20 mouse cellular contexts compared by ENCODE assay signal in the genomic region with DNA sequence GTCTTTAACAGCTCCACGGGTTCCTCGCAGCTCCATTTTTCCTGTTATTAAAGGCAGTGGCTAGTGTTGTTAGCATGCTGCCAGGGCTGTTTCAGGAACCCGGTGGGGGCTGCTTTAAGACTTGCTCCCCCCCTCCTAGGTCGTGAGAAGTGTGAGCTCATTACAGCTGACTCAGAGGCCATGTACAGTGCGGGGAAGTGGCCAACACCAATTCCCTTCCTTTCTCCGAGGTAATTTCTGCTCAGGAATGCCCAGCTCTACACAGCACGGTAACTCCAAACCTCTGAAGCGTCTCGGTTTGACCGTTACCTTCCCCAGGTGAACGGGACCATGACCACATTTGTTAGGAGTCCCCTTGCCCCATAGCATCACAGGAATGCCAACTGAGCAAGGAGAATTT. TPM values are rescaled to one million over a fixed set of nuclear protein-coding genes. Genes with fewer than 3 reads are reported as not detected.
DNase-seq lines count a peak whose midpoint lies in the region; ATAC-seq and TF ChIP-seq lines count a peak whose summit lies in the region.
"Had no signal": no experiment of that assay in that cellular context is flagged by ENCODE, and none has a peak within 500 bp of the region (broad histone marks: within the 10 kb centered on the region; RNA-seq: fewer than 3 reads in every experiment).

No protein-coding gene starts in this region.

- TF ChIP-seq EP300 in CH12.LX (IDR thresholded peaks at IDR 0.05; ENCODE audit: low read length): no peak

- no peaks in the 10 kb centered on the region for H3K9me3 ChIP-seq in CH12.LX (replicated peaks; ENCODE audit: low read length)
- no peaks in the 10 kb centered on the region for H3K9me3 ChIP-seq in kidney, embryonic 16.5 days (ENCODE audit: low read length)
- no peaks in the 10 kb centered on the region for H3K9me3 ChIP-seq in limb, embryonic 13.5 days
- H3K9me3 ChIP-seq: forebrain, embryonic 12.5 days; hindbrain, embryonic 12.5 days; neural tube, embryonic 15.5 days had no signal

- no peaks in the 10 kb centered on the region for H3K36me3 ChIP-seq in CH12.LX (replicated peaks in 1 of 2; ENCODE audit: control insufficient read depth in 1 of 2, insufficient read depth in 1 of 2, low read length in 1 of 2)
- H3K36me3 ChIP-seq in kidney, embryonic 16.5 days (ENCODE audit: insufficient read depth, low read length): no peaks in the 10 kb centered on the region
- H3K36me3 ChIP-seq in limb, embryonic 13.5 days: no peaks in the 10 kb centered on the region
- H3K36me3 ChIP-seq: forebrain, embryonic 12.5 days; hindbrain, embryonic 12.5 days; neural tube, embryonic 15.5 days had no signal

- H3K79me2 ChIP-seq in CH12.LX (replicated peaks; ENCODE audit: control insufficient read depth, extremely low read depth, insufficient read depth, poor library complexity, severe bottlenecking): no peaks in the 10 kb centered on the region

- dilution Hi-C loops in CH12.LX (cut with MboI; ENCODE audit: extremely low pct_ligation_motif_present, extremely low pct_unique_long_range_greater_than_20kb, low sequenced_read_pairs): no loop called here

- no peak for TF ChIP-seq CTCF in CH12.LX (conservative IDR thresholded peaks at IDR 0.05 in 1 of 2, IDR thresholded peaks at IDR 0.05 in 1 of 2; ENCODE audit: low read depth in 2 of 2, low read length in 2 of 2)
- no peak for TF ChIP-seq CTCF in brain, embryonic 14.5 days (IDR thresholded peaks at IDR 0.05; ENCODE audit: borderline replicate concordance, extremely low read depth, insufficient read depth, insufficient read length)

- no peaks in the 10 kb centered on the region for H3K27me3 ChIP-seq in CH12.LX (replicated peaks)
- H3K27me3 ChIP-seq in kidney, embryonic 16.5 days (ENCODE audit: insufficient read depth, low read length): no peaks in the 10 kb centered on the region
- H3K27me3 ChIP-seq in limb, embryonic 13.5 days: no peaks in the 10 kb centered on the region
- H3K27me3 ChIP-seq: forebrain, embryonic 12.5 days; hindbrain, embryonic 12.5 days; neural tube, embryonic 15.5 days had no signal

- peak; percentile 66 for ATAC-seq in kidney, embryonic 16.5 days (ENCODE audit: low FRiP score, low TSS enrichment)
- ATAC-seq in limb, embryonic 13.5 days (ENCODE audit: low FRiP score, low read depth): peak; percentile 57

- H3K4me1 ChIP-seq in CH12.LX (ENCODE audit: control insufficient read depth in 1 of 2, insufficient read depth in 2 of 2): peaks cover 28 to 75% of the 10 kb centered on the region in 2 experiments
- H3K4me1 ChIP-seq in kidney, embryonic 16.5 days (ENCODE audit: insufficient read depth, low read length): peaks cover 34% of the 10 kb centered on the region
- H3K4me1 ChIP-seq in limb, embryonic 13.5 days: peaks cover 44% of the 10 kb centered on the region
- H3K4me1 ChIP-seq: forebrain, embryonic 12.5 days had no signal

- H3K4me2 ChIP-seq in CH12.LX (ENCODE audit: insufficient read depth, low read depth, poor library complexity, severe bottlenecking): no peak overlapping the region
- H3K4me2 ChIP-seq in kidney, embryonic 16.5 days (replicated peaks; ENCODE audit: low read depth, low read length): no peak overlapping the region
- H3K4me2 ChIP-seq in limb, embryonic 13.5 days (replicated peaks): no peak overlapping the region
- H3K4me2 ChIP-seq: forebrain, embryonic 12.5 days; hindbrain, embryonic 12.5 days; neural tube, embryonic 15.5 days had no signal

- H3K27ac ChIP-seq in CH12.LX (ENCODE audit: insufficient read depth, low read depth): no peak overlapping the region
- H3K27ac ChIP-seq in kidney, embryonic 16.5 days (ENCODE audit: low read length): peak overlapping the region; percentile 1
- peak overlapping the region; percentile 3; the same call in 1 of the 2 replicates for H3K27ac ChIP-seq in limb, embryonic 13.5 days
- H3K27ac ChIP-seq: forebrain, embryonic 12.5 days; gastrocnemius, adult 2 months; hindbrain, embryonic 12.5 days; macrophage; neural tube, embryonic 15.5 days had no signal

- in situ Hi-C loops in CH12.LX (cut with MboI; ENCODE audit: low pct_ligation_motif_present, low pct_unique_long_range_greater_than_20kb, low sequenced_read_pairs): no loop called here

- no peak overlapping the region for H3K4me3 ChIP-seq in CH12.LX (replicated peaks in 1 of 3; ENCODE audit: low read depth in 2 of 3, low read length in 2 of 3, poor library complexity in 1 of 3)
- no peak overlapping the region for H3K4me3 ChIP-seq in kidney, embryonic 16.5 days (ENCODE audit: low read length)
- H3K4me3 ChIP-seq in limb, embryonic 13.5 days: no peak overlapping the region
- H3K4me3 ChIP-seq: forebrain, embryonic 12.5 days; gastrocnemius, adult 2 months; hindbrain, embryonic 12.5 days; myocyte; neural tube, embryonic 15.5 days had no signal

- no peak for TF ChIP-seq RAD21 in CH12.LX (IDR thresholded peaks at IDR 0.05; ENCODE audit: low read depth, low read length)

- WGBS in kidney, embryonic 16.5 days: 48% methylated on average over 11 of the region's 11 CpGs
- 40% methylated on average over 11 of the region's 11 CpGs for WGBS in limb, embryonic 13.5 days

- H3K9ac ChIP-seq in CH12.LX (ENCODE audit: insufficient read depth, low read depth): no peak overlapping the region
- H3K9ac ChIP-seq in kidney, embryonic 16.5 days (replicated peaks; ENCODE audit: low read length): no peak overlapping the region
- no peak overlapping the region for H3K9ac ChIP-seq in limb, embryonic 13.5 days
- H3K9ac ChIP-seq: forebrain, embryonic 12.5 days; hindbrain, embryonic 12.5 days; neural tube, embryonic 15.5 days had no signal

- no peak for TF ChIP-seq POLR2A in CH12.LX (IDR thresholded peaks at IDR 0.05; ENCODE audit: low read depth, low read length)
- no peak for TF ChIP-seq POLR2A in brain, embryonic 14.5 days (IDR thresholded peaks at IDR 0.05; ENCODE audit: borderline replicate concordance, extremely low read depth, insufficient read depth, insufficient read length, poor library complexity, severe bottlenecking)

- DNase-seq in CH12.LX (ENCODE audit: extremely low read depth): no peak
- peak; percentile 26 for DNase-seq in brain, embryonic 14.5 days (ENCODE audit: low read depth)
- no peak for DNase-seq in cerebellum, adult 8-10 months
- DNase-seq in layer of hippocampus, adult 18-20 months (ENCODE audit: low spot score in 2 of 2): no peak
- DNase-seq in gastrocnemius, adult 8-10 months (ENCODE audit: low spot score in 2 of 2): no peak
- no peak for DNase-seq in frontal cortex, postnatal 36 days (ENCODE audit: low spot score in 2 of 2)
- DNase-seq: adrenal gland, postnatal 25 days; cerebellum, adult 9-11 months; gastrocnemius, adult 2 months; layer of hippocampus, adult 9-11 months; lung, adult 2 months; midbrain, embryonic 14.5 days; right cerebral cortex, postnatal 4 days had no signal

TF ChIP-seq in CH12.LX, 34 proteins besides CTCF, POLR2A, EP300 and RAD21:
- TF ChIP-seq BHLHE40 (IDR thresholded peaks at IDR 0.05; ENCODE audit: low read depth, low read length): 0 out of 2 replicates have a peak, but pooled peaks have one; percentile 12
- TF ChIP-seq ETS1 (conservative IDR thresholded peaks at IDR 0.05; ENCODE audit: low read depth, low read length): peak; percentile 13; the same call in 1 of the 2 replicates
- TF ChIP-seq ZNF384 (IDR thresholded peaks at IDR 0.05; ENCODE audit: low read depth, low read length): no peak
- no peak for TF ChIP-seq MAX (IDR thresholded peaks at IDR 0.05; ENCODE audit: low read length)
- TF ChIP-seq ZMIZ1 (IDR thresholded peaks at IDR 0.05; ENCODE audit: low read depth, low read length): no peak
- TF ChIP-seq MEF2A (IDR thresholded peaks at IDR 0.05; ENCODE audit: borderline replicate concordance, low read depth, low read length): no peak

RNA-seq across cellular contexts. Expression of gene Tgfbr2, which starts 46.8 kb away (rescaled TPM):
- total RNA-seq in CH12.LX (2012; rRNA removed) (43.0 and 46.3 TPM in 2 replicates), CH12.LX (2014; rRNA removed) (19.6 and 21.2 TPM in 2 replicates)
- 37.4 and 42.8 TPM in 2 replicates for polyA plus RNA-seq in CH12.LX (2012; ENCODE audit: insufficient read length, low read depth)
- 9.1 and 13.6 TPM in 2 replicates for polyA plus RNA-seq in brain, embryonic 14.5 days (2012; rRNA removed)
- 33.8 and 35.9 TPM in 2 replicates for polyA plus RNA-seq in kidney, embryonic 16.5 days (2015; fragmentation: Nextera tagmentation; extraction: Ambion mirVana)
- 39.5 and 43.1 TPM in 2 replicates for polyA plus RNA-seq in limb, embryonic 13.5 days (2015; fragmentation: Nextera tagmentation; extraction: Ambion mirVana)
- 10 to 100 TPM in 1 of 2 experiments, 1 to 10 TPM in 1; 9.6 to 11.2 TPM for total RNA-seq in layer of hippocampus, adult 18-20 months (2021)
- total RNA-seq in gastrocnemius, adult 8-10 months (2022): 10 to 100 TPM; 15.0 to 17.6 (median 17.2) TPM
